Mouse (Mus musculus): Measurements from ENCODE around the gene Adamts18. TPM values are rescaled to one million over a fixed set of nuclear protein-coding genes. Genes with fewer than 3 reads are reported as not detected.

Gene Adamts18
- 2.3 and 2.8 TPM in 2 replicates for polyA plus RNA-seq (2015; fragmentation: Nextera tagmentation; extraction: Ambion mirVana)

DNA sequence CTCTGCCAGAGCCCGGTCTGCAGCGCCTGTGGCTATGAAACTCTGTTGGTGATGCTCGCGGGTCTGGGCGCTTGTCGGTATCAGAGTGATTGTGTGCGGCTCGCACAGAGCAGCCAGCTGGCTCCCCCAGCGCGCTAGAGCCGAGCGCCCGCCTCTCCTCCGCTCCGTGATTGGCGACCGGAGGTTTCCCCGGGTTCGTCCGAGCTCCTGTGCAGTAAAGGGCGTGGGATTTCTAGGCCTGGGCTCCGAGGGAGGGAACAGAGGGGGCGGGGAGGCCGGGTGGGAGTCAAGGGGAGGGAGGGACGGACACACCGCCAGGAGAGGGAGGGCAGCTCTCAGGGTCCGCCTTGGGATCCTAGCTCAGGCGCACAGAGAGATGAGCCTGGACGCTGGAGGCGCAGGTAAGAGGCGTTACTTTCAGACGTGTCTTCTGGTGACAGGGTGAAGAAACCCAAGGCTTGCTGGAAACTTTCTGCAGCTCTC is at the start of gene Adamts18:
TSS of gene Adamts18 (minus strand) at position 86 of the 483 bp plus-strand sequence.
- Histone ChIP-seq H3K4me3 (peak within 1 kb of the TSS; percentile 63), H3K27ac (replicated peaks) (peak within 1 kb of the TSS; percentile 79), H3K4me2 (peak within 1 kb of the TSS; percentile 98), H3K9me3 (no peaks in the 10 kb centered on the region), H3K27me3 (peaks cover 8% of the 10 kb centered on the region), H3K9ac (peak within 1 kb of the TSS; percentile 67), H3K4me1 (replicated peaks) (peaks cover 33% of the 10 kb centered on the region), H3K36me3 (no peaks in the 10 kb centered on the region)
- 1% methylated on average over 32 of the region's 32 CpGs for WGBS
- peak; percentile 82 for ATAC-seq (ENCODE audit: low FRiP score, low read depth)

DNA sequence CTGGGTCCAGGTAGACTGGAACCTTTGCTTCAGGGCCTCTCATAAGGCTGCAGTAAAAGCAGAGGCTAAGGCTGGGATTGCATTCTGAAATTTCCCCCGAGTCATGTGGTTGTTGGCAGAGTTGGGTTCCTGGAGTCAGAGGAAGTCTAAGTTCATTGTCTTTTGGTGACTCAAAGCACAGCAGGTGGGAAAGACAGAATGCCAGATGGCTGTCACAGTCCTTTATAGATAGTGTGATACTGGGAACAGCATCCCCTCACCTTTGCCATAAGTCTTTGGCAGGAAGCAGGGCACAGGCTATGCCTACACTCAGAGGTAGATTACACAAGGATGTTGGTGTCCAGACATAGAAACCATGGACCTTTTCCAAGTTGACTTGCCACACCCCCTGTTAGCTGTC is 47.9 kb upstream of the Adamts18 start:
- ATAC-seq (ENCODE audit: low FRiP score, low read depth), result no peak
- Histone ChIP-seq H3K36me3 (no peaks in the 10 kb centered on the region), H3K27ac (replicated peaks) (no peak overlapping the region), H3K4me3 (no peak overlapping the region), H3K27me3 (no peaks in the 10 kb centered on the region), H3K4me1 (replicated peaks) (no peaks in the 10 kb centered on the region), H3K4me2 (no peak overlapping the region), H3K9me3 (no peaks in the 10 kb centered on the region), H3K9ac (no peak overlapping the region)
- 76% methylated on average over 1 of the region's 1 CpGs for WGBS

DNA sequence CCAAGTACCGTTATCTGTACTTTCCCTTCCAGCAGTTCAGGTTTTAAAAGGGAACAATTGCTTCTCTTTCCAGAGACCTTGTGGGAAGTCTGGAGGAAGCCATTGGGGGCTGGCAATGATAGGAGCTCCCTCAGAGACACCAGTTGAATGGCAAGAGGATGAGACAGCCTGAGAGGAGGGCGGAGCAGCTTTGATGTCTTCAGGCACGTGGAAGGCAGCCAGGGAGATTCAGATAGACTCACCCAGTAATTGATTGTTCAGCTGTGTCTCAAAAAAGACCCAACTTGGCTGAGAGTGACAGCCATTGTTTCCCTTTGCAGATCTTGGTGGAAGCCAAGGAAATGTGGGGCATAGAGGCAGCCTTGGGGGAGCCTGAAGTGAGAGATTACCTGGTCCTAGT is 42.8 kb upstream of the Adamts18 start:
- 46% methylated on average over 3 of the region's 3 CpGs for WGBS
- Histone ChIP-seq H3K27me3 (no peaks in the 10 kb centered on the region), H3K9ac (no peak overlapping the region), H3K9me3 (no peaks in the 10 kb centered on the region), H3K36me3 (no peaks in the 10 kb centered on the region), H3K27ac (replicated peaks) (no peak overlapping the region), H3K4me2 (no peak overlapping the region), H3K4me3 (no peak overlapping the region), H3K4me1 (replicated peaks) (no peaks in the 10 kb centered on the region)
- no peak for ATAC-seq (ENCODE audit: low FRiP score, low read depth)

DNA sequence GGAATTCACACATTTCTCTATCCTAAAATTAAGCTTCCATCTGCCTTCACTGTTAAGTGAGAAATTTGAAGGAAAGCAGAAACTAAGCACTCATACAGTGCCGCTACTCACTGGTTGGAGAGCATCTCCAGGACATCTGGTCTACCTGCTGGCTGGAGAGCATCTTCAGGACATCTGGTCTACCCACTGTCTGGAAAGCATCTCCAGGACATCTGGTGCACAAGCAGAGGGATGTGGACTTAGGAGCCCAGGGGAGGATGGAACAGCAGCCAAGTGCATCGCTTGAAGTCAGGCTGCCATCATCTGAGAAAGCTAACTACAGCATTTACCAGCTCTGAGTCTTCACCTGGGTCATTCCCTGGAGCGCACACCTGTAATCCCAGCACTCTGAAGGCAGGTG is 38.0 kb upstream of the Adamts18 start:
- 96% methylated on average over 3 of the region's 3 CpGs for WGBS
- H3K4me1 ChIP-seq (replicated peaks), result no peaks in the 10 kb centered on the region
- ATAC-seq (ENCODE audit: low FRiP score, low read depth), result no peak
- H3K27ac ChIP-seq (replicated peaks), result no peak overlapping the region
- no peaks in the 10 kb centered on the region for H3K9me3 ChIP-seq
- no peak overlapping the region for H3K9ac ChIP-seq
- H3K27me3 ChIP-seq, result no peaks in the 10 kb centered on the region
- H3K36me3 ChIP-seq, result no peaks in the 10 kb centered on the region
- H3K4me2 ChIP-seq, result no peak overlapping the region
- H3K4me3 ChIP-seq, result no peak overlapping the region

DNA sequence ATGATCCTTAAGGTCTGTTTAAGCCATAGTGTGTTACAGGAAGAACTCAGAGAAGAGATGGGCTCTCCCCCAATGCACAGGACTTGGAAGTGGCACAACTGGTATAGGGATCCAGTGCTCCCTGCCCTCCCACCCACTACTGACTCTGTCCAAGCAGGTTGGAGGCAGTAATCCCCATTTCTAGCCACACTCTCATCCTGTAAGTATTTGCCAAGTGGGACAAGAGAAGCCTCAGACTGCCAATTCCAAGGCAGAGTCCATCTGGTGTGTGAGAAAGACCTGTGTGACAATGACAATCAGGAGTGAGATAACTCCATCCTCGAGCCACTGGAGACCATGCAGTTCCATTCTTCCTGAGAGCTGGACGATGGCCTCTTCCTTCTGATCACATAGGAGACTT is 36.6 kb upstream of the Adamts18 start:
- H3K4me2 ChIP-seq, result no peak overlapping the region
- H3K9ac ChIP-seq, result no peak overlapping the region
- no peak overlapping the region for H3K27ac ChIP-seq (replicated peaks)
- H3K9me3 ChIP-seq, result no peaks in the 10 kb centered on the region
- ATAC-seq (ENCODE audit: low FRiP score, low read depth), result no peak
- no peak overlapping the region for H3K4me3 ChIP-seq
- H3K4me1 ChIP-seq (replicated peaks), result no peaks in the 10 kb centered on the region
- no peaks in the 10 kb centered on the region for H3K36me3 ChIP-seq
- H3K27me3 ChIP-seq, result no peaks in the 10 kb centered on the region
- 74% methylated on average over 2 of the region's 2 CpGs for WGBS

DNA sequence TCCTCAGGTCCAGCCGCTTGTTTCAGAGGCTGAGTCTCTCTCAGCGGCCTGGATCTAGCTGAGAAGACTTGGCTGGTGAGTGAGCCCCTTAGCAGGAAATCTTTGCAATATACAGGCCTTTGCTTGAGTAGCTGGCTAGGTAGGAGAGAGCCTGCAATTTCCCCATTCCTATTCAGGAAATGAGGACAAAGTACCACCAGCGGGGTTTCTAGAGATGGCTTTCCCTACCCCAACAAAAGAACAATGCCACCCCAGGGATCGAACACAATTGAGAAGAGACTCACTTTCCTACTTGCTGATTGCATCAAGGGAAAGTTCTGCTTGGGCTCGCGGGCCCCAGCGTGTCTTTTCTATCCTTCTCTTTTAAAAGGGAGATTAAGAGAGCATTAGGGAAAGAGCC is 35.5 kb upstream of the Adamts18 start:
- Histone ChIP-seq H3K4me1 (replicated peaks) (no peaks in the 10 kb centered on the region), H3K4me2 (no peak overlapping the region), H3K9ac (no peak overlapping the region), H3K27me3 (no peaks in the 10 kb centered on the region), H3K36me3 (no peaks in the 10 kb centered on the region), H3K4me3 (no peak overlapping the region), H3K27ac (replicated peaks) (no peak overlapping the region), H3K9me3 (no peaks in the 10 kb centered on the region)
- ATAC-seq (ENCODE audit: low FRiP score, low read depth), result no peak
- 6% methylated on average over 7 of the region's 7 CpGs for WGBS

DNA sequence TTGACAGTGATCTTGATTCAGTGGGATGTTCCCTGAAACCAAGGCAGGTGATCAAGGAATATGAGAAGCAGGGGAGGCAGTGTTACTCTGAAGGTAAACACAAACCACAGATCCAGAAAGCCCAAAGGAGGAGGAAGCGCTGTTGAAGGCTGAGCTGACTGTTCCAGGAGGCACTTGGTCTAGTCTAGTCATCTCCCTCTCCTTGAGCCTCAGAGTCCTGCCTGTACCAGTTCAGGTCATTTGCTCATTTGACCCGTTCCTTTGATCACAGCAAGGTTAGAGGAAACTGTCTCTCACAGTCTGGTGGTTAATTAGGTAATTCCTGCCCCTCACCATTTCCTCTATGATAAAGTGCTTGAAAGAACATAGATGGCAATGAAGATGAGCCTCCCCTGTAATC is 34.0 kb upstream of the Adamts18 start:
- no peak overlapping the region for H3K27ac ChIP-seq (replicated peaks)
- H3K27me3 ChIP-seq, result no peaks in the 10 kb centered on the region
- no peak overlapping the region for H3K4me2 ChIP-seq
- H3K4me3 ChIP-seq, result no peak overlapping the region
- no peaks in the 10 kb centered on the region for H3K36me3 ChIP-seq
- no peaks in the 10 kb centered on the region for H3K9me3 ChIP-seq
- no peak for ATAC-seq (ENCODE audit: low FRiP score, low read depth)
- no peaks in the 10 kb centered on the region for H3K4me1 ChIP-seq (replicated peaks)
- WGBS, result 80% methylated on average over 2 of the region's 2 CpGs
- no peak overlapping the region for H3K9ac ChIP-seq

DNA sequence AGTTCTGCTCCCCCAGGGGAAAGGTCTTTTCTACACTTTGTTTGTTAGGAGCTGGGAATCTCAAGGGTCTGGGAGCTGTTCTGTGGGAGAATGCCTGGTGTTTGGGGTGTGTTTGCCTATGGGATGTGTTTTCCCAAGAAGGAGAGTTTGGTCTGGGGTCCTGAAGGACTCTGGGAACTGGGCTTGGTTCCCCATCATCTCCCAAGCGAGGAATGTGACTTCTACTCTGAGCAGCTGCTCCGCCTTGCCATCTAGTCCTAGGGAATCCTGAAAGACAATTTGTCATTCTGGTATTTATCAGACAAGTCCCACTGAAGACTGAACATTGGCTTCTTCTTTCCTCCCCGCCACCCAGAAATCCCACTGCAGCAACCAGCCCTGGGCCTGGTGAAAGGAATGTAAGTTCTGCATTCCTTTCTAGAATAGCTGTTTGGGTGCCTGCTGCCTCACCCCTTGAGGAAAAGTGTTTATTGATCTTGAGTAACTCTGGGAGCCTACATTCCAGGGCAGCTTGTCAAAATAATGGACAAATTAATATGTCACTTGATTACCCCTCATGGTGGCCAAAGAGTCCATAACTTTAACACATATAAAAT is 30.0 kb upstream of the Adamts18 start:
- Histone ChIP-seq H3K4me1 (replicated peaks) (no peaks in the 10 kb centered on the region), H3K4me3 (no peak overlapping the region), H3K4me2 (no peak overlapping the region), H3K27me3 (no peaks in the 10 kb centered on the region), H3K27ac (replicated peaks) (no peak overlapping the region), H3K9ac (no peak overlapping the region), H3K36me3 (no peaks in the 10 kb centered on the region), H3K9me3 (no peaks in the 10 kb centered on the region)
- WGBS, result 75% methylated on average over 3 of the region's 3 CpGs
- ATAC-seq (ENCODE audit: low FRiP score, low read depth), result no peak

DNA sequence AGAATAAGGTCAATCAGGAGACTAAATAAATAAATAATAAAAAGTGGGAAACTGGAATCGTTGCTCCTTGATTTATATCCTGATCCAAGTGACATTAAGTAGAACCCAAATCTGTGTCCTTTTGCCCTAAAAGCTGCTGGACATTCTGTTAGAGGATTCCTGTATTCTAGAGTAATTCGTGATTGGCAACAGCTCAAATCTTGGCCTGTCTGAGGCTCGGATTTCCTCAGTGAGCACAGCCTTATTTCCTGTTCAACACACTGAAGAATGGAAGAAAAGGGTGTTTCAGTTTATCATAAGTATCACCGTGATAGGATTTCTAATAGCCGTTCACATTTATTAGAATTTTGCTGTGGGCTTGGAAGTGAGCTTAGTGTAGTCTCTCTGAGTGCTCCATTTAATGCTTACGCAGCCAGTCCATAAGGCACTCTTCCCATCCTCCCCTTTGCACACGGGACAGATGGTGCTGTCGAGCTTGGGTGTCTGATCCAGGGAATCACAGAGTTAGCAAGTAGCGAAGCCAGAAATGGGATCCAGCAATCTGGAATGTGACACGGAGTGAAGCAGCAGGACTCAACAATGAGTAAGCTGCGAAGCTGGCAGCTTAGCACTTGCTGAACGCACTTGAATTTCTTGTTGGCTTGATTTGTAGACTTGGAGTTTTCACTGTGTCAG is 25.0 kb upstream of the Adamts18 start:
- no peak for ATAC-seq (ENCODE audit: low FRiP score, low read depth)
- WGBS, result 75% methylated on average over 12 of the region's 12 CpGs

DNA sequence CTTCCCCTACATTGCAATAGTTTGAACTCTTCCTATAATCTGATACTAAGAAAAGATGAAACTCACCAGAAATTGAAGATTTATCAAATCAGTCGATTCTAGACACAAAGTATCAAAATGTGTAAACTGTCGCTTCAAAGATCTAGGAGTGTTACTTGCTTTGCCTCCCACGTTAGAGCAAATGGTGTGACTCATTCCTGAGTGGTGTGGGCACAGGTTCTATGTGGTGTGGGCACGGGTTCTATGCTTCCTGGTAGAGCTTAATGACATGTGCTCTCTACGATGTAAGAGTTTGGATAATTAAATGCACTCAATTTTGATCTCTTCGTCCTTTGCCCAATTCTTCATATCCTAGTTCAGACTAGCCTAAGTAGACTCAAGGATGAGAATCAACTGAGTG is 23.9 kb upstream of the Adamts18 start:
- no peak for ATAC-seq (ENCODE audit: low FRiP score, low read depth)
- no peaks in the 10 kb centered on the region for H3K36me3 ChIP-seq
- H3K9ac ChIP-seq, result no peak overlapping the region
- H3K4me2 ChIP-seq, result no peak overlapping the region
- no peaks in the 10 kb centered on the region for H3K9me3 ChIP-seq
- H3K4me1 ChIP-seq (replicated peaks), result no peaks in the 10 kb centered on the region
- no peak overlapping the region for H3K4me3 ChIP-seq
- 95% methylated on average over 6 of the region's 6 CpGs for WGBS
- H3K27me3 ChIP-seq, result no peaks in the 10 kb centered on the region
- H3K27ac ChIP-seq (replicated peaks), result no peak overlapping the region

More for the DNA sequence above, 25.0 kb upstream of the Adamts18 start:
- H3K27ac ChIP-seq (replicated peaks), result no peak overlapping the region
- no peak overlapping the region for H3K4me2 ChIP-seq
- no peak overlapping the region for H3K4me3 ChIP-seq
- no peaks in the 10 kb centered on the region for H3K4me1 ChIP-seq (replicated peaks)
- no peaks in the 10 kb centered on the region for H3K36me3 ChIP-seq
- H3K9ac ChIP-seq, result no peak overlapping the region
- H3K27me3 ChIP-seq, result no peaks in the 10 kb centered on the region
- H3K9me3 ChIP-seq, result no peaks in the 10 kb centered on the region

DNA sequence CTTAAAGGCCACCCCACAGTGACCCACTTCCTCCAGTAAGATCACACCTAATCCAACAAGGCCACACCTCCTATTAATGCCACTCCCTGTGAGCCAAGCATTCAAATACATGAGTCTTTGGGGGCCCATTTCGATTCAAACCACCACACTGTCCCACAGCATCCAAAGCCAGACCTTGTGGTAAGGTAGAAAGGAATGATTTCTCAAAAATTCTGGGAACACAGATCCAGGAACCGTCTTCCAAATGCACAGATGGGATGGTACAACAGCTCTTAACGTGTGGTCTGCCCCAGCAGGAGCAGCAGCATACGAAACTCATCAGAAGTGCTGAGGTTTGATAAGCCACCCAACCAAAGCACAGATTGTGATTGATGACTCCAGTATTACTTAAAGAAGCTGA is 18.0 kb upstream of the Adamts18 start:
- Histone ChIP-seq H3K4me1 (replicated peaks) (peaks cover 3% of the 10 kb centered on the region; the same call in 1 of the 2 replicates), H3K9me3 (no peaks in the 10 kb centered on the region), H3K4me3 (no peak overlapping the region), H3K36me3 (no peaks in the 10 kb centered on the region), H3K27me3 (no peaks in the 10 kb centered on the region), H3K4me2 (no peak overlapping the region), H3K9ac (no peak overlapping the region), H3K27ac (replicated peaks) (no peak overlapping the region)
- no peak for ATAC-seq (ENCODE audit: low FRiP score, low read depth)
- 84% methylated on average over 4 of the region's 4 CpGs for WGBS

DNA sequence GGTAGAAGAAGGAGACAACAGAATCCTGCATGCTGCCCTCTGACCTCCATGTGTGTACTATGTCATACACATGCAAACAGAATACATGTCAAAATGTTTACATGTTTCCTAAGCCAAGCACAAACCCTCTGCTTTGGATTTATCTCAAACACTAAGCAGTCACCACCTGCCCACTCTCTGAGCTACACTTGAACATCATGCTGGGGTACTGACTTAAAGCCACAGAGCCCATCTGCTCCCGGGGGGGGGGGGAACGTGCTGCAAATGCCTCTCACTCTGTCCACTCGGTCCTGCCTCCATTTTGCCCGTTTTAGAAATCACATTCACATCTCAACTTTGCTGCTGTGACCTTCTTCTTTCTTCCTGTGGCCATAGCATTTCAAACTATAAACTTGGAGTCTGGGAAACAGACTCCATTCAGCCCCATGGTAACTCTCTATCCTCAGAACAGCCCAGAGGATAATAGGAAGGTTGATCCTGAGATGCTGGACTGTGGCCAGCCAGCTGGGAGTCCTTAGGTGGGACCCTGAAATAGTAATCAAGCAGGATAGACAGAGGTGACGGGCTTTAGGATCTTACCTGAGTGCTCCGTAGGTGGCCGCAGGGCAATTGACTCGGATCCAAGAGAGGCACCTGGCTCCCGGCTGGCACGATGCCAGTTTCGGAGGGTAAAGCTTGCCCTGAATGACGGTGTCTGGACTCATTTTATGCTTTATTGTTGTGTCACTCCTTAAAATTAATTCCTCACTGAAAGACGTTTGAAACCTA is 17.0 kb upstream of the Adamts18 start:
- no peaks in the 10 kb centered on the region for H3K36me3 ChIP-seq
- H3K27me3 ChIP-seq, result no peaks in the 10 kb centered on the region
- H3K27ac ChIP-seq (replicated peaks), result no peak overlapping the region
- H3K4me1 ChIP-seq (replicated peaks), result peaks cover 3% of the 10 kb centered on the region; the same call in 1 of the 2 replicates
- no peak overlapping the region for H3K4me3 ChIP-seq
- no peaks in the 10 kb centered on the region for H3K9me3 ChIP-seq
- no peak overlapping the region for H3K4me2 ChIP-seq
- no peak for ATAC-seq (ENCODE audit: low FRiP score, low read depth)
- 65% methylated on average over 13 of the region's 13 CpGs for WGBS
- H3K9ac ChIP-seq, result no peak overlapping the region

Data from hindbrain, embryonic 15.5 days (tissue).